Mouse (Mus musculus): ENCODE data around the gene Arhgef26. TPM values are rescaled to one million over a fixed set of nuclear protein-coding genes. Genes with fewer than 3 reads are reported as not detected.
A peak's percentile ranks its signal among the peaks of the same experiment; 100 is the strongest.

Gene Arhgef26
- polyA plus RNA-seq, 1 experiment, result not detected

GRCm38 (mm10) chr3:62505166-62505900, 167.2 kb downstream of the Arhgef26 start:
- TF ChIP-seq CTCF (IDR thresholded peaks at IDR 0.05; ENCODE audit: insufficient read depth, low read depth, low read length), result no peak
- no peak for TF ChIP-seq POLR2A (IDR thresholded peaks at IDR 0.05; ENCODE audit: insufficient read depth, low read depth, low read length)
- WGBS, result 56% methylated on average over 5 of the region's 5 CpGs
- Histone ChIP-seq H3K4me3 (ENCODE audit: insufficient read depth, low read depth, low read length) (no peak overlapping the region), H3K27ac (ENCODE audit: insufficient read depth, low read depth, low read length) (no peak overlapping the region), H3K4me1 (ENCODE audit: control insufficient read depth, insufficient read depth, low read length) (no peaks in the 10 kb centered on the region)

DNA sequence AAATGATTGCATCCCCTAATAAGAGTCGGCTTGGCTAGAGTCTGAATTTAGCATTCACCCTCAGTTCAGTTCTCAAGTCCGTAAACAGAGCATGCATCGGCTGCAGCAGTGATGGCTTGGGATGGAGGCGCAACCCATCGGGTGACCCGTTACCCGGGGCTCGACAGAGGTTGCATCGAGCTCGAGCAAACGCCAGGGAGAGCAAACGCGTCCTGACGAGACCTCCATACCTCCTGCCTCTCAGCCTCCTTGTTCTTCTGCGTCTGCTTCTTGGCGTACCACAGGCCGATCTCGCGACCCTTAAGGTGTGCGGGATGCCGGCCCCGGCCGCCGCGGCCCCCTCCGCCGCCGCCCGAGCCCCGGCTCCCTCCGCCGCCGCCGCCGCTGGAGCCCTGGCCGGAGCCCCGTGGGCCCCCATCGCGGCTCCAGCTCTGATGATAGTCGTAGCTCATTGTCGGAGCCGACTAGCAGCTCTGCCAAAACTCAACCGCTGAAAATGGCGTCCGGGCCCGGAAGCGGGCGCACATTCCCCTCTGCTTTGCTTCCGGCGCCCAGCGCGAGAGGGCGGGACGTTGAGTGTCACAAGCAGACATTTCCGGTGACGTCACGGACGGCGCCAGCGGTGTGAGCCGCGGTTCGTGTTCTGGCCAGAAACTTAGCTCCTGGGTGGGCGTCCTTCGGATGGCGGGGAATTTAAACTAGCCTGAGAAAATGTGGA, 168.5 kb downstream of the Arhgef26 start, which contains the start of gene Dhx36:
Dhx36 (minus strand) TSS at position 517 of the 718 bp plus-strand sequence.
- Histone ChIP-seq H3K4me1 (ENCODE audit: control insufficient read depth, insufficient read depth, low read length) (no peaks in the 10 kb centered on the region), H3K4me3 (ENCODE audit: insufficient read depth, low read depth, low read length) (peak within 1 kb of the TSS; percentile 89), H3K27ac (ENCODE audit: insufficient read depth, low read depth, low read length) (peak within 1 kb of the TSS; percentile 47)
- under 1% methylated on average over 66 of the region's 66 CpGs for WGBS
- TF ChIP-seq CTCF (IDR thresholded peaks at IDR 0.05; ENCODE audit: insufficient read depth, low read depth, low read length) (no peak), POLR2A (IDR thresholded peaks at IDR 0.05; ENCODE audit: insufficient read depth, low read depth, low read length) (peak; percentile 61)

- Histone ChIP-seq H3K4me3 (ENCODE audit: insufficient read depth, low read depth, low read length) (peak overlapping the region; percentile 89), H3K27ac (ENCODE audit: insufficient read depth, low read depth, low read length) (no peak overlapping the region), H3K4me1 (ENCODE audit: control insufficient read depth, insufficient read depth, low read length) (no peaks in the 10 kb centered on the region)
- TF ChIP-seq CTCF (IDR thresholded peaks at IDR 0.05; ENCODE audit: insufficient read depth, low read depth, low read length) (no peak), POLR2A (IDR thresholded peaks at IDR 0.05; ENCODE audit: insufficient read depth, low read depth, low read length) (no peak)
- WGBS, result 26% methylated on average over 5 of the region's 5 CpGs
Measured at GRCm38 (mm10) chr3:62507206-62507647, 169.1 kb downstream of the Arhgef26 start.

Other genes starting within 250 kb of the Arhgef26 start
- gene Dhx36, start 168.7 kb downstream of the Arhgef26 start, polyA plus RNA-seq (2012; ENCODE audit: insufficient read depth, insufficient read length, low replicate concordance, missing spikeins), result not detected in 2 replicates